Comparison of ENCODE assay signal across 8 mouse cellular contexts in genomic region chr10:24823697-24824535, GRCm38 (mm10). TPM values are rescaled to one million over a fixed set of nuclear protein-coding genes. Genes with fewer than 3 reads are reported as not detected.
DNase-seq lines count a peak whose midpoint lies in the region; ATAC-seq and TF ChIP-seq lines count a peak whose summit lies in the region.

No protein-coding gene starts in this region.

- peak; percentile 62; the same call in 1 of the 2 replicates for ATAC-seq in kidney, embryonic 15.5 days (replicated peaks; ENCODE audit: low FRiP score)
- no peak for ATAC-seq in forebrain, postnatal 0 days

- no peaks in the 10 kb centered on the region for H3K27me3 ChIP-seq in kidney, embryonic 15.5 days
- no peaks in the 10 kb centered on the region for H3K27me3 ChIP-seq in forebrain, postnatal 0 days (ENCODE audit: insufficient read depth, low read length)

- H3K9ac ChIP-seq in kidney, embryonic 15.5 days: no peak overlapping the region
- no peak overlapping the region for H3K9ac ChIP-seq in forebrain, postnatal 0 days

- no peak overlapping the region for H3K27ac ChIP-seq in kidney, embryonic 15.5 days
- H3K27ac ChIP-seq in forebrain, postnatal 0 days (ENCODE audit: low read depth, low read length): no peak overlapping the region

- 0 out of 2 replicates have a peak, but pooled peaks cover 3% of the 10 kb centered on the region for H3K4me1 ChIP-seq in kidney, embryonic 15.5 days
- no peaks in the 10 kb centered on the region for H3K4me1 ChIP-seq in forebrain, postnatal 0 days (ENCODE audit: insufficient read depth)

- H3K4me2 ChIP-seq in kidney, embryonic 15.5 days: no peak overlapping the region
- H3K4me2 ChIP-seq in forebrain, postnatal 0 days (ENCODE audit: low read depth): no peak overlapping the region

- no peaks in the 10 kb centered on the region for H3K36me3 ChIP-seq in kidney, embryonic 15.5 days
- no peaks in the 10 kb centered on the region for H3K36me3 ChIP-seq in forebrain, postnatal 0 days (ENCODE audit: insufficient read depth)

- H3K4me3 ChIP-seq in kidney, embryonic 15.5 days (replicated peaks): no peak overlapping the region
- H3K4me3 ChIP-seq in forebrain, postnatal 0 days (ENCODE audit: low read depth, low read length): no peak overlapping the region

- WGBS in kidney, embryonic 15.5 days: 66% methylated on average over 16 of the region's 16 CpGs
- WGBS in large intestine, adult 2 months: 18% methylated on average over 16 of the region's 16 CpGs
- WGBS in forebrain, postnatal 0 days: 84% methylated on average over 16 of the region's 16 CpGs

- TF ChIP-seq CTCF in forebrain, postnatal 0 days (IDR thresholded peaks at IDR 0.05; ENCODE audit: low read depth): no peak

- no peak for DNase-seq in kidney, adult 8-10 months
- peak; percentile 19 for DNase-seq in T-cell, adult 2 months (ENCODE audit: low spot score)
- DNase-seq in large intestine, adult 2 months (ENCODE audit: low read depth, low spot score): peak; percentile 56
- peak; percentile 46 for DNase-seq in skeletal muscle tissue, adult 2 months (ENCODE audit: low read depth, low spot score)
- no peak for DNase-seq in forebrain, postnatal 0 days
- no peak for DNase-seq in cerebellum, adult 11 months
- no peak for DNase-seq in layer of hippocampus, adult 11-12 months (ENCODE audit: low spot score)

- no peaks in the 10 kb centered on the region for H3K9me3 ChIP-seq in kidney, embryonic 15.5 days (replicated peaks)
- no peaks in the 10 kb centered on the region for H3K9me3 ChIP-seq in forebrain, postnatal 0 days (ENCODE audit: low read length)

RNA-seq across cellular contexts. Expression of gene Enpp3, which starts 18.7 kb away (rescaled TPM):
- polyA plus RNA-seq in kidney, embryonic 15.5 days (2015; fragmentation: Nextera tagmentation; extraction: Ambion mirVana): 3.7 and 6.4 TPM in 2 replicates
- polyA plus RNA-seq in large intestine, adult 2 months (2012; rRNA removed): 2.2 and 23.4 TPM in 2 replicates
- 2.3 and 2.5 TPM in 2 replicates for total RNA-seq in forebrain, postnatal 0 days (2014; rRNA removed)
- polyA plus RNA-seq in forebrain, postnatal 0 days (2015; fragmentation: Nextera tagmentation; extraction: Ambion mirVana): 1.2 and 1.7 TPM in 2 replicates

RNA-seq across cellular contexts. Expression of gene Med23, which starts 45.9 kb away (rescaled TPM):
- 22.3 and 23.3 TPM in 2 replicates for polyA plus RNA-seq in kidney, embryonic 15.5 days (2015; fragmentation: Nextera tagmentation; extraction: Ambion mirVana)
- 11.8 and 17.7 TPM in 2 replicates for polyA plus RNA-seq in large intestine, adult 2 months (2012; rRNA removed)
- total RNA-seq in forebrain, postnatal 0 days (2014; rRNA removed): 36.2 and 41.7 TPM in 2 replicates
- 11.5 and 16.2 TPM in 2 replicates for polyA plus RNA-seq in forebrain, postnatal 0 days (2015; fragmentation: Nextera tagmentation; extraction: Ambion mirVana)

Comparison
In these comparisons a context has a peak if more than half of its experiments do, and no peak if none do; other contexts are left out.
1. DNase-seq: peak in T-cell, adult 2 months (single experiment), large intestine, adult 2 months (single experiment) and skeletal muscle tissue, adult 2 months (single experiment); none in kidney, adult 8-10 months (0 of 2), forebrain, postnatal 0 days (single experiment), cerebellum, adult 11 months (single experiment) and layer of hippocampus, adult 11-12 months (single experiment).